Mouse (Mus musculus) CH12.LX (cell line): ENCODE measurements around the gene Dnajc11. TPM values are rescaled to one million over a fixed set of nuclear protein-coding genes. Genes with fewer than 3 reads are reported as not detected.
A peak's percentile ranks its signal among the peaks of the same experiment; 100 is the strongest.

Source experiments
- DNase-seq: peaks from one replicate; pipeline ENCODE4 v3.0.0-alpha.2; 2013; ENCODE audit errors: extremely low read depth
- H3K27ac ChIP-seq: 2 replicates; pipeline ENCODE4 v1.5.1; 2012; ENCODE audit warnings: low read depth, mild to moderate bottlenecking, control low read depth, moderate library complexity; ENCODE audit not compliant: insufficient read depth
- H3K27me3 ChIP-seq: replicated peaks from 2 replicates; pipeline ENCODE3; 2012; ENCODE audit warnings: inconsistent platforms
- H3K36me3 ChIP-seq, 2 experiments: replicated peaks in 1 of 2; 2 replicates each; pipeline versions ENCODE3 to v1.6.1; 2012; ENCODE audit warnings: inconsistent platforms in 1 of 2, low read length in 1 of 2, mild to moderate bottlenecking in 1 of 2, mixed read lengths in 1 of 2, moderate library complexity in 1 of 2; ENCODE audit not compliant: control insufficient read depth in 1 of 2, insufficient read depth in 1 of 2
- H3K4me1 ChIP-seq, 2 experiments: 2 replicates each; pipeline ENCODE4 v1.6.1; 2012; ENCODE audit warnings: inconsistent platforms in 1 of 2, moderate library complexity in 1 of 2; ENCODE audit not compliant: insufficient read depth in 2 of 2, control insufficient read depth in 1 of 2
- H3K4me2 ChIP-seq: 2 replicates; pipeline ENCODE4 v1.6.1; 2012; ENCODE audit warnings: low read depth, mild to moderate bottlenecking, control low read depth; ENCODE audit not compliant: poor library complexity, insufficient read depth, severe bottlenecking
- H3K4me3 ChIP-seq, 3 experiments: fragments of 150-350 bp in 1 of 3; sonication (generic) in 1 of 3; replicated peaks in 1 of 3; 2 replicates each; pipeline versions ENCODE3 to v1.5.1; 2011 to 2012; ENCODE audit warnings: low read depth in 2 of 3, low read length in 2 of 3, mild to moderate bottlenecking in 2 of 3, moderate library complexity in 2 of 3, control low read depth in 1 of 3, improper control_type of control experiment in 1 of 3, inconsistent platforms in 1 of 3, mixed read lengths in 1 of 3; ENCODE audit not compliant: poor library complexity in 1 of 3
- H3K79me2 ChIP-seq: replicated peaks from 2 replicates; pipeline ENCODE4 v1.6.1; 2012; ENCODE audit warnings: mild to moderate bottlenecking, moderate library complexity; ENCODE audit not compliant: control insufficient read depth, poor library complexity, insufficient read depth, severe bottlenecking; ENCODE audit errors: extremely low read depth
- H3K9ac ChIP-seq: 2 replicates; pipeline ENCODE4 v1.6.1; 2012; ENCODE audit warnings: low read depth, mild to moderate bottlenecking, control low read depth, moderate library complexity; ENCODE audit not compliant: insufficient read depth
- H3K9me3 ChIP-seq: replicated peaks from 2 replicates; pipeline ENCODE3; 2012; ENCODE audit warnings: low read length, inconsistent platforms, mixed read lengths
- CTCF ChIP-seq, 2 experiments: IDR thresholded peaks in 1 of 2; conservative IDR thresholded peaks in 1 of 2; 2 replicates each; pipeline ENCODE4 v1.5.1; 2011 to 2012; ENCODE audit warnings: low read depth in 2 of 2, low read length in 2 of 2, improper control_type of control experiment in 1 of 2, inconsistent platforms in 1 of 2, mild to moderate bottlenecking in 1 of 2, moderate library complexity in 1 of 2
- ELF1 ChIP-seq: IDR thresholded peaks from 2 replicates; pipeline ENCODE4 v1.6.1; 2014; ENCODE audit warnings: low read depth, mild to moderate bottlenecking, inconsistent platforms, low read length, improper control_type of control experiment
- HCFC1 ChIP-seq: IDR thresholded peaks from 2 replicates; pipeline ENCODE4 v1.6.1; 2012; ENCODE audit warnings: low read depth, mild to moderate bottlenecking, inconsistent platforms, low read length, improper control_type of control experiment
- MAX ChIP-seq: IDR thresholded peaks from 2 replicates; pipeline ENCODE4 v1.6.1; 2011; ENCODE audit warnings: low read length, improper control_type of control experiment
- MEF2A ChIP-seq: IDR thresholded peaks from 2 replicates; pipeline ENCODE4 v1.6.1; 2014; ENCODE audit warnings: low read depth, mild to moderate bottlenecking, inconsistent platforms, low read length, improper control_type of control experiment, borderline replicate concordance
- MYC ChIP-seq: IDR thresholded peaks from 2 replicates; pipeline ENCODE4 v1.6.1; 2011; ENCODE audit warnings: low read depth, mild to moderate bottlenecking, improper control_type of control experiment, low read length
- NELFE ChIP-seq: IDR thresholded peaks from 2 replicates; pipeline ENCODE4 v1.6.1; 2011; ENCODE audit warnings: low read depth, low read length, improper control_type of control experiment
- POLR2A ChIP-seq: IDR thresholded peaks from 2 replicates; pipeline ENCODE4 v1.6.1; 2011; ENCODE audit warnings: low read depth, mild to moderate bottlenecking, improper control_type of control experiment, low read length
- SMC3 ChIP-seq: IDR thresholded peaks from 2 replicates; pipeline ENCODE4 v1.6.1; 2011; ENCODE audit warnings: low read depth, low read length, improper control_type of control experiment
- UBTF ChIP-seq: IDR thresholded peaks from 2 replicates; pipeline ENCODE4 v1.6.1; 2012; ENCODE audit warnings: low read depth, mild to moderate bottlenecking, inconsistent platforms, low read length, improper control_type of control experiment, moderate library complexity
- USF1 ChIP-seq: IDR thresholded peaks from 2 replicates; pipeline ENCODE4 v1.6.1; 2014; ENCODE audit warnings: low read depth, mild to moderate bottlenecking, inconsistent platforms, low read length, improper control_type of control experiment
- dilution Hi-C: fragments of 300-500 bp; cut with MboI; formaldehyde crosslinking; loops from 2 replicates; pipeline ENCODE4 v1.14.3; 2020; ENCODE audit warnings: low sequenced_read_pairs; ENCODE audit not compliant: extremely low pct_unique_long_range_greater_than_20kb, extremely low pct_ligation_motif_present
- in situ Hi-C: fragments of 300-500 bp; cut with MboI; formaldehyde crosslinking; loops from 3 replicates; pipeline ENCODE4 v1.14.3; 2019; ENCODE audit warnings: low sequenced_read_pairs, low pct_ligation_motif_present, low pct_unique_long_range_greater_than_20kb, mixed read lengths
- polyA plus RNA-seq: library from polyadenylated mRNA; unstranded; fragments of >175 nt; gene quantifications from 2 replicates; pipeline ENCODE4 v1.2.1, GENCODE M21; 2012; ENCODE audit warnings: low read depth; ENCODE audit not compliant: insufficient read length
- total RNA-seq, 2 experiments: library from RNA; depleted of rRNA; stranded (reverse); fragments of 300-350 nt in 1 of 2; fragments of >200 nt in 1 of 2; gene quantifications; 2 replicates each; pipeline ENCODE4 v1.2.3; 2012 to 2014

Dnajc11 gene
- total and polyA plus RNA-seq, 3 experiments = 63.5 to 102 (median 75.6) TPM

GRCm38 (mm10) chr4:152001335-152001734 lies 67.8 kb downstream of the Dnajc11 start:
- no peak for DNase-seq
- dilution Hi-C loops (no loop called here), in situ Hi-C loops (no loop called here)
- Histone ChIP-seq H3K4me1 (peaks cover 5 to 10% of the 10 kb centered on the region in 2 experiments; a peak in 3 of 4 replicates), H3K9ac (no peak overlapping the region), H3K36me3 (no peaks in the 10 kb centered on the region), H3K27ac (no peak overlapping the region), H3K4me2 (no peak overlapping the region), H3K27me3 (peaks cover 15% of the 10 kb centered on the region), H3K9me3 (no peaks in the 10 kb centered on the region), H3K4me3 (no peak overlapping the region), H3K79me2 (no peaks in the 10 kb centered on the region)
- TF ChIP-seq MYC (peak; percentile 26; the same call in 1 of the 2 replicates), POLR2A (no peak)

DNA sequence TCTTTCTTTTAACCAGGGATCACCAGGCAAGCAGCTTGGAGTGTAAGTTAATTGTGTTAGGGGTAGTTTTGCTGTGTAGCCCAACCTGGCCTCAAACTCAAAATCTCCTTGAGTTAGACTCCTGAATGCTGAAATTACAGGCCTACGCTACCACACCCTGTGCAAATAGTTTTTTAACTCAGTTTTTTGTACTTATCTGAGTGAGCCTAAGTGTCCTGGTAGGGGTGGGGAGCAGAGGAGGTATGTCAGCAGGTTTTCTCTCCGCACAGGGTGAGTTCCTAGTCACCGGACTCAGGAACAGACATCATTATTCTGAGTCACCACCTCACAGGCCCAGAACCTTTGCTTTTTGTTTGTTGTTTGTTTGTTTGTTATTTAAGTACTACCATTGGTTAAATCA lies 68.6 kb downstream of the Dnajc11 start:
- in situ Hi-C loops = no loop called here
- H3K4me1 ChIP-seq = peaks cover 5 to 8% of the 10 kb centered on the region in 2 experiments; a peak in 3 of 4 replicates
- H3K9ac ChIP-seq = no peak overlapping the region
- no peak overlapping the region for H3K4me3 ChIP-seq
- H3K27me3 ChIP-seq = peaks cover 14% of the 10 kb centered on the region
- no peak for DNase-seq
- H3K36me3 ChIP-seq = no peaks in the 10 kb centered on the region
- H3K27ac ChIP-seq = no peak overlapping the region
- H3K79me2 ChIP-seq = no peaks in the 10 kb centered on the region
- H3K4me2 ChIP-seq = no peak overlapping the region
- TF ChIP-seq ELF1 (no peak), MAX (no peak), UBTF (no peak), USF1 (no peak), HCFC1 (no peak), NELFE (no peak)
- no peaks in the 10 kb centered on the region for H3K9me3 ChIP-seq
- dilution Hi-C loops = no loop called here

- TF ChIP-seq CTCF (conservative IDR thresholded peaks at IDR 0.05 in 1 of 2, IDR thresholded peaks at IDR 0.05 in 1 of 2; ENCODE audit: low read depth in 2 of 2, low read length in 2 of 2) (peak in 1 of 2 experiments; percentile 52; a peak in 2 of 4 replicates), MEF2A (no peak), MYC (peak; percentile 34; the same call in 1 of the 2 replicates), SMC3 (0 out of 2 replicates have a peak, but pooled peaks have one; percentile 2)
- H3K27ac ChIP-seq = no peak overlapping the region
Measured at GRCm38 (mm10) chr4:152006137-152006536, 72.6 kb downstream of the Dnajc11 start.

More at GRCm38 (mm10) chr4:152006137-152006536, 72.6 kb downstream of the Dnajc11 start:
- H3K4me3 ChIP-seq = no peak overlapping the region
- H3K27me3 ChIP-seq = peaks cover 18% of the 10 kb centered on the region
- peaks cover 9 to 24% of the 10 kb centered on the region in 2 experiments for H3K4me1 ChIP-seq
- no peak overlapping the region for H3K4me2 ChIP-seq
- H3K9ac ChIP-seq = no peak overlapping the region
- H3K9me3 ChIP-seq = no peaks in the 10 kb centered on the region
- dilution Hi-C loops = no loop called here
- no peaks in the 10 kb centered on the region for H3K36me3 ChIP-seq
- H3K79me2 ChIP-seq = 0 out of 2 replicates have a peak, but pooled peaks cover 2% of the 10 kb centered on the region
- in situ Hi-C loops = no loop called here
- DNase-seq = no peak
